Mouse (Mus musculus) bone marrow macrophage, adult 2 months (primary cell): ENCODE measurements around the gene Aicda.

Source experiments
- CTCF ChIP-seq: IDR thresholded peaks from 2 replicates; pipeline ENCODE4 v1.5.1; 2012; ENCODE audit warnings: low read depth, mild to moderate bottlenecking, low read length, moderate library complexity
- POLR2A ChIP-seq: IDR thresholded peaks from 2 replicates; pipeline ENCODE4 v1.6.1; 2012; ENCODE audit warnings: mild to moderate bottlenecking, low read depth, low read length, borderline replicate concordance

GRCm38 (mm10) chr6:122528136-122528535, 25.5 kb upstream of the Aicda start:
- TF ChIP-seq CTCF (no peak), POLR2A (no peak)
